Mouse (Mus musculus) liver, embryonic 16.5 days (tissue): ENCODE measurements around the gene Pex11b. TPM values are rescaled to one million over a fixed set of nuclear protein-coding genes. Genes with fewer than 3 reads are reported as not detected.

Experiments
- ATAC-seq: fragments of 200-750 bp; cut with Nextera tagmentation; 2 replicates; pipeline ENCODE4 v1.8.0; 2017; ENCODE audit warnings: low read depth, mild to moderate bottlenecking, moderate number of reproducible peaks, moderate library complexity
- H3K27ac ChIP-seq: fragments of 300-500 bp; sonication (generic); 2 replicates; pipeline ENCODE4 v1.5.1; 2014; ENCODE audit warnings: mild to moderate bottlenecking, low read length
- H3K27me3 ChIP-seq: fragments of 300-500 bp; sonication (generic); 2 replicates; pipeline ENCODE4 v1.6.1; 2014; ENCODE audit warnings: low read depth, low read length, mixed read lengths; ENCODE audit not compliant: control insufficient read depth, insufficient read depth
- H3K36me3 ChIP-seq: fragments of 300-500 bp; sonication (generic); 2 replicates; pipeline ENCODE4 v1.6.1; 2014; ENCODE audit warnings: mild to moderate bottlenecking; ENCODE audit not compliant: control insufficient read depth, insufficient read depth
- H3K4me1 ChIP-seq: fragments of 300-500 bp; sonication (generic); 2 replicates; pipeline ENCODE4 v1.6.1; 2014; ENCODE audit warnings: low read depth, low read length, mixed read lengths; ENCODE audit not compliant: control insufficient read depth
- H3K4me2 ChIP-seq: fragments of 300-500 bp; sonication (generic); 2 replicates; pipeline ENCODE4 v1.6.1; 2014; ENCODE audit warnings: low read depth, low read length, mixed read lengths
- H3K4me3 ChIP-seq: fragments of 300-500 bp; sonication (generic); 2 replicates; pipeline ENCODE4 v1.5.1; 2014; ENCODE audit warnings: low read depth, mild to moderate bottlenecking, low read length
- H3K9ac ChIP-seq: fragments of 300-500 bp; sonication (generic); 2 replicates; pipeline ENCODE4 v1.6.1; 2014; ENCODE audit warnings: low read depth, low read length
- H3K9me3 ChIP-seq: fragments of 300-500 bp; sonication (generic); replicated peaks from 2 replicates; pipeline ENCODE4 v1.6.1; 2016; ENCODE audit warnings: low read length; ENCODE audit not compliant: control insufficient read depth
- WGBS: fragments of 180-500 bp; shearing (Covaris S2); extraction: QIAGEN DNeasy Blood & Tissue Kit; methylation state at CpG from one replicate; pipeline ENCODE4 v1.1.7; 2014; ENCODE audit not compliant: insufficient replicate concordance; 5-methylcytosine and 5-hydroxymethylcytosine counted together
- polyA plus RNA-seq: library from polyadenylated mRNA; unstranded; fragments of >200 nt; fragmentation: Nextera tagmentation; extraction: Ambion mirVana; gene quantifications from 2 replicates; pipeline ENCODE4 v1.2.1, GENCODE M21; 2015

Gene Pex11b
- polyA plus RNA-seq, 1 experiment from 2014 or later = 14.5 TPM

GRCm38 (mm10) chr3:96692506-96692905, 57.3 kb downstream of the Pex11b start:
- H3K36me3 ChIP-seq = no peaks in the 10 kb centered on the region
- H3K4me2 ChIP-seq = no peak overlapping the region
- peaks cover 8% of the 10 kb centered on the region for H3K4me1 ChIP-seq
- no peaks in the 10 kb centered on the region; the same call in 1 of the 2 replicates for H3K27me3 ChIP-seq
- no peaks in the 10 kb centered on the region for H3K9me3 ChIP-seq
- no peak overlapping the region; the same call in 1 of the 2 replicates for H3K9ac ChIP-seq
- ATAC-seq = no peak
- no peak overlapping the region for H3K27ac ChIP-seq
- 21% methylated on average over 3 of the region's 3 CpGs for WGBS
- H3K4me3 ChIP-seq = no peak overlapping the region

DNA sequence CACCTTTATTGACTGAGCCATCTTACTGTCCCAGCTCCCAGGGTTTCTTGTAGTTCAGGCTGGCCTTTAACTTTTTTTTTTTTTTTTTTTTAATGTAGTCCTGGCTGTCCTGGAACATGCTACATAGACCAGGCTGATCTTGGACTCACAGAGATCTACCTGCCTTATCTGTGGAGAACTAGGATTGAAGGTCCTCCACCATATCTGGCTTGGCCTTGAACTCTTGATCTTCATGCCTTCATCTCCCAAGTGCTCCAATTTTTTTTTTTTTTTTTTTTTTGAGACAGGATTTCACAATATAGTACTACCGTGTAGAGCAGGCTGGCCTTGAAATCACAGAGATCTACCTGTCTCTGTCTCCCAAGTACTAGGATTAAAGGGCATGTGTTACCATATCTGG, 58.4 kb downstream of the Pex11b start:
- Histone ChIP-seq H3K4me2 (no peak overlapping the region), H3K9me3 (no peaks in the 10 kb centered on the region), H3K9ac (no peak overlapping the region), H3K4me3 (no peak overlapping the region), H3K36me3 (no peaks in the 10 kb centered on the region), H3K27me3 (no peaks in the 10 kb centered on the region; the same call in 1 of the 2 replicates), H3K4me1 (peaks cover 14% of the 10 kb centered on the region), H3K27ac (no peak overlapping the region)
- WGBS = 74% methylated on average over 1 of the region's 1 CpGs
- ATAC-seq = no peak

Other genes with a start within 250 kb of the Pex11b start
- gene BC107364, start 183.1 kb upstream of the Pex11b start, polyA plus RNA-seq = not detected in 2 replicates
- 9.2 and 12.0 TPM in 2 replicates for gene Hfe2, start 110.2 kb upstream of the Pex11b start, polyA plus RNA-seq
- gene Txnip, start 77.4 kb upstream of the Pex11b start, polyA plus RNA-seq = 49.3 and 51.2 TPM in 2 replicates
- 0.48 and 0.55 TPM in 2 replicates for gene Gm16253, start 58.4 kb upstream of the Pex11b start, polyA plus RNA-seq
- 10.8 and 12.2 TPM in 2 replicates for gene Polr3gl, start 41.2 kb upstream of the Pex11b start, polyA plus RNA-seq
- gene Ankrd34a, start 38.7 kb upstream of the Pex11b start, polyA plus RNA-seq = 0.09 and 0.15 TPM in 2 replicates
- 0.49 and 0.68 TPM in 2 replicates for gene Lix1l, start 34.2 kb upstream of the Pex11b start, polyA plus RNA-seq
- 48.1 and 48.4 TPM in 2 replicates for gene Rbm8a, start 5.4 kb upstream of the Pex11b start, polyA plus RNA-seq
- 0.02 TPM in 1 of 2 replicates, not detected in the other for gene Gm42957, start 98 bp downstream of the Pex11b start, polyA plus RNA-seq
- 0.17 and 0.18 TPM in 2 replicates for gene Itga10, start 10.2 kb downstream of the Pex11b start, polyA plus RNA-seq
- 0.22 and 0.28 TPM in 2 replicates for gene Ankrd35, start 34.8 kb downstream of the Pex11b start, polyA plus RNA-seq
- gene Pias3, start 61.0 kb downstream of the Pex11b start, polyA plus RNA-seq = 5.7 and 7.2 TPM in 2 replicates
- gene Nudt17, start 73.2 kb downstream of the Pex11b start, polyA plus RNA-seq = 0.62 and 0.81 TPM in 2 replicates
- gene Polr3c, start 92.3 kb downstream of the Pex11b start, polyA plus RNA-seq = 19.4 and 19.5 TPM in 2 replicates
- 24.9 and 28.5 TPM in 2 replicates for gene Rnf115, start 92.3 kb downstream of the Pex11b start, polyA plus RNA-seq
- gene Pdzk1, start 193.9 kb downstream of the Pex11b start, polyA plus RNA-seq = 30.3 and 33.5 TPM in 2 replicates
- gene Cd160, start 194.0 kb downstream of the Pex11b start, polyA plus RNA-seq = 0.22 and 0.27 TPM in 2 replicates